Mouse (Mus musculus) cerebellum, adult 18-20 months (tissue): ENCODE results near the gene Cep164.
"Not testable (repeated sequence)": the region's sequence is repeated elsewhere in the genome, so short reads cannot be mapped to it uniquely, and the experiment has no call there.

ENCODE experiments used
- DNase-seq, 2 experiments: peaks; one replicate each; pipeline ENCODE4 v3.0.0; 2021

The Cep164 gene

GRCm38 (mm10) chr9:45828291-45828963 lies at the start of gene Cep164:
TSS of gene Cep164 (minus strand) at chr9:45828691.
- DNase-seq: peak; percentile 85 to 94

DNA sequence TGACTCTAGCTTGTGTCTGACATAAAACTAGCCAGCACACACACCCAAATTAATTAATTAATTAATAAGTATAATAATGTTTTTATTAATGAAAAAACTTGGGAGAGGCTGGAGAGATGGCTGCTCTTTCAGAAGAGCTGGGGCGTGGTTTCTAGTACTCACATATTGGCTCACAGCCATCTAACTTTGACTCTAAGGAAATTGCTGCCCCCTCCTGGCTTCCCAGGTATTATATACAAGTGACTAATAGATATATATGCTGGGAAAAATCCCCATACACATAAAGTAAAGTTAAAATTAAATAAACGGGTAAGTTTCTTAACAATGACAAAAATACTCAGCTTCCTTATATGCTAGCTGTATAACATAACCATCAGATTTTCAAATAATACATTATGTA lies 49.4 kb upstream of the Cep164 start:
- no peak for DNase-seq

DNA sequence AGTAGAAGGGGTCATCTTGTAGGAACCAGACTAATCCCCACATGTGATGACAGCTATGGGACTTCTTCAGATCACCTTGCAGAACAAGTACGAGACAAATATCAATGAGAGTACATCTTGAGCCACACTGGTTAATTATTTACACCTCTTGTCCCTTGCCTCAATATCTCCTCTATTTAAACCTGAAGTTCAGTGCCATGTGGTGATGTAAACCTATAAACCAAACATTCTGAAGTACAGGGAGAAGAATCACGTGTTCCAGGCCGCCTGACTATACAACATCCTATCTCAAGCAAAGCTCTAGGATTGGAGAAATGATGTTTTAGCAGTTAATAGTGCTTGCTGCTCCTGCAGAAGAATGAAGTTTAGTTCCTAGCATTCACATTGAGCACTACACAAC lies 41.8 kb upstream of the Cep164 start:
- DNase-seq: no peak

- DNase-seq: no peak
These were observed 40.7 kb upstream of the Cep164 start for GRCm38 (mm10) chr9:45869181-45869580.

- DNase-seq: no peak
These were observed 33.3 kb upstream of the Cep164 start for GRCm38 (mm10) chr9:45861813-45862212.

GRCm38 (mm10) chr9:45859364-45859763 lies 30.9 kb upstream of the Cep164 start:
- no peak for DNase-seq

GRCm38 (mm10) chr9:45854136-45854535 lies 25.6 kb upstream of the Cep164 start:
- no peak for DNase-seq

- no peak for DNase-seq
These were observed 25.2 kb upstream of the Cep164 start for GRCm38 (mm10) chr9:45853695-45854094.

- DNase-seq: no peak
These were observed 23.3 kb upstream of the Cep164 start for GRCm38 (mm10) chr9:45851776-45852175.

DNA sequence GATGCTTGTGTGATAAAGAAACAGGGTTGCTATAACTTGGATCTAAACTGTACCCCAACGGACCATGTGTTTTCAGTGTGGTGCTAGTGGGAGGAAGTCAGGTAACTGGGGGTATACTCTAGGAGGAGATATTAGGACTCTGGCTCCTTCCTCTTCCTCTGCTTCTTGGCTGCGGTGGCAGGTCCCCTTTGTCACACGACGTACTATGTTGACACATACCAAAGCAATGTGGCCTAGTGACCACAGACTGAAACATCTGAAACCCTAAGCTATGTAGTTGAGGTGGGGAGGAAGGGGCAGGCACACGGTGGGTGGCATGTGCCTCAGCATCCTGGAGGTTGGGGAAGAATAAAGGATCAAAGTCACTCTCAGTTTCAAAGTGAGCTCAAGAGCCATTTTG lies 22.8 kb upstream of the Cep164 start:
- no peak for DNase-seq

GRCm38 (mm10) chr9:45850528-45851155 lies 22.2 kb upstream of the Cep164 start:
- no peak for DNase-seq

DNA sequence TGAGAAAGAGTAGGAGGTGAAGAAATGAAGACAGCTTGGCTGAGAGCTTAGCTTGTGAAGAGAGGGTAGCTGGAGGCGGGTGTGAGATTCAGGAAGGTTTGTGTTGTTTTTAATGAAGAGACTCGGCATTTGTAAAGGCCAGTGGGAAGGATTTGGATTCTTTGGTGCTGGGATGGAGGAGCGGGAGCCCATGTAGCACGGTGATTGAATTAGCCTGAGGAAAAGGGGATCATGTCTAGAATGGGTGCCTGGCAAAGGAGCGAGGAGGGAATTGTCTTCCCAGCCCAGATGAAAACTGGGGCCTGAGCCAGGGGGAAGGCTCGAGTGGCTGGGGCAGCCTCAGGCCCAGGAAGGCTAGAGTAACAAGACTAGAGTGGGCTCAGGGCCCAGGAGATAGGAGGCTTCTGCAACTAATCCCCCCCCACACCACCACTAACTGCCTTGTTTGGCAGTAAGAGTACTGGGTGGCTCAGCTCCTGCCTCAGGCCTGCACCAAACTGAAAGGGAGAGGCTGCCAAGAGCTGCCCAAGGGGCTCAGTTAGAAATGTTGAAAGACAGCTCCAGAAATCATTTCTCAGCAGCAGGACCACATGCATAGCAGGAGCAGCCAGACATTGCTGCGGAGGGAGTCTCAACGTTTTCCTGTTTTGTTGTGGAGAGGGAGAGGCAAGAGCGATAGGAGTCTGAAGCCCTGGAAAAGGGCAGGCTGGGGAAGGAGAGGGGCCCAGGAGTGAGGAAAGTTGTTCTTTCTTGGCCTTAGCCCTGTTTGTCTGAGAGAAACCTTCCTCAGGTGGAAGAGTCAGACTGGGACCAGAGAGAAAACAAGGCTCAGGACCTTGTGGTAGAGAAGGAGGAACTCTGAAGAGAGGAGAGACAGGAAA lies 21.3 kb upstream of the Cep164 start:
- no peak for DNase-seq

- no peak for DNase-seq
These were observed 18.5 kb upstream of the Cep164 start for GRCm38 (mm10) chr9:45846891-45847460.

GRCm38 (mm10) chr9:45846176-45846575 lies 17.7 kb upstream of the Cep164 start:
- DNase-seq: not testable (repeated sequence)

DNA sequence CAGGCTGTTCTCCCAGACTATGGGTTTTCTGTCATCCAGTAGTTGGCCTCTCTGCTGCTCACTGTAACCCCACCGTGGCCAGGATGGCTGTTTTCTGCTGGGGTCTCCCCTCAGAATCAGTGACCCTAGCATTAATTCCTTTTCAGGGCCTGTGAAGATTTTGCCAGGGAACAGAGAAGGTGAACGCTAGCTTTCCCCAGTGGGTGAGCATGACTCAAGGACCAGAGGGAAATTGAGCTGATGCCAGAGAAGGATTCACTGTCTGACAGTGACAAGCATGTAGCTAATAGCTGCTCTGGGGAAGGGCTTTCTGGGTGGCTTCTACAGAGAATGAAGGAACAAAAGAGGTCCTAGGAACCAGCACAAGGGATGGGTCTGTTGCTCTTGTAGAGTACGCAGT lies 17.1 kb upstream of the Cep164 start:
- DNase-seq: peak in 1 of 2 experiments; percentile 30

DNA sequence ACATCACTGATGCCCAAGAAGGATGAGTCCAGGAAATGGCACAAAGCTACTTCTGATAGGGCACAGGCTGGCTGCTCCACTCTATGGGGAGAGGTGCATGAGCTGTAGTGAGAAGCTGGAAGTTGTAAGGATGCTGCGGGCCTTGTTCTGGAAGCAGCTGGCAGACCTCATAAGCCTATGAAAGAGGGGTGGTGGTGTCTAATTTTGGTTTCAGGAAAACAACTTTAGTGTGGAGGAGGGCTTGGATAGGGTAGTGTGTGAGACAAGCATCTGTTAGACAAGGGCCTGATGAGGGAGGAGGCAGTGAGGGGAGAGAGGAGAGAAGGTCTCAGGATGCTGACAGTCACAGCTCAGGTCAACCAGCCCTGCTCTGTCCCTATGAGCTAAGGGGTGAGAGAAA lies 15.3 kb upstream of the Cep164 start:
- no peak for DNase-seq

- no peak for DNase-seq
These were observed 14.5 kb upstream of the Cep164 start for GRCm38 (mm10) chr9:45843007-45843406.

GRCm38 (mm10) chr9:45841458-45841857 lies 13.0 kb upstream of the Cep164 start:
- DNase-seq: peak; percentile 42 to 47

- DNase-seq: no peak
These were observed 11.8 kb upstream of the Cep164 start for GRCm38 (mm10) chr9:45840331-45840730.

DNA sequence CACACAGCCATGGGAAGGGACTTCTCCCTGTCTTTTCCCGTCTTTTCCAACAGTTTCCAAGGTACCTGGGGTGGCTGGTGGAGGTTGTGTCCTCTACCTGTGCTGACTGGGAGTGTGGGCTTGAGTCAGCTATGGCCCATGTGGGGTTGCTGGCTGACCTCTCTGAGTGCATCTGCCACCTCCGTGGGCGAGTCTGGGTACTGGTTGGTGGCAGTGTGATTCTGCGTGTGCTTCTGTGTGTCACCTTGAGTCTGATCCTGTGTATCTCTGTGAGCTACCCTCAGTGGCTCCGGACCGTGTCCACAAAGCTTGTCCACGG lies 11.4 kb upstream of the Cep164 start:
- DNase-seq: peak; percentile 31 to 36

DNA sequence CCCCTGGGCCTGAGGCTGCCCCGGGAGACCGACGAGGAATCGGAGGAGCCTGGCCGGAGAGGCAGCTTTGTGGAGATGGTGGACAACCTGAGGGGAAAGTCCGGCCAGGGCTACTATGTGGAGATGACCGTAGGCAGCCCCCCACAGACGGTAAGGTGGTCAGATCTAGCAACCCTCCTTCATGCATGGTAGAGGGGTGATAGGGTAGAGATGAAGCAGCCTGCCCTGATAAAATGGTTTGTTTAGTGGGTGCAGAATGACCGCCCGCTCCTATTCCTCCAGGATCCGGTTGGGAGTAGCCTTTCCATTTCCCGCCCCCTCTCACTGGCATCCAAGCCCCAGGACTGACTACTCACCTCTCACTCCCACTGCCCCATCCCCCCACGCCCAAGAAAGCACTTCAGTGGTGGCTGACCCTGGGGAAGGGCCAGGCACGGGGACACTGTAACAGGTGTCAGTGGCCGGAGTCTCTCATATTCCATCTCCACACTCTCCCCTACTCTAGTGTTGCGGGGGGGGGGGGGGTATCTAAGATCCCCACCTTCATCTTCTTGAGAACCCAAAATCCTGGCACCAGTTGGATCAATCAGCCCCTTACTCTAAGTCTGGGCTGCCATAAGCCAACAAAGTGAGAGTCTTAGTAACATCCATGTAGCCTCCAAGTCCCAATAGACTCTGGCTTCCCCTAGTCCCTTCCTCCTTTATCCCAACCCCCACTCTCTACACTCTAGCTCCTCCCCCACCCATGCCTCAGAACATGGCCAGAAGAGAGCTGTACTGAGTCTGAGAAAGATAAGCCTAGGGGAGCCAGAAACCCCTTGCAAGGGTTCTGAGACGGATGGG lies 10.9 kb upstream of the Cep164 start:
- peak; percentile 43 to 51 for DNase-seq

DNA sequence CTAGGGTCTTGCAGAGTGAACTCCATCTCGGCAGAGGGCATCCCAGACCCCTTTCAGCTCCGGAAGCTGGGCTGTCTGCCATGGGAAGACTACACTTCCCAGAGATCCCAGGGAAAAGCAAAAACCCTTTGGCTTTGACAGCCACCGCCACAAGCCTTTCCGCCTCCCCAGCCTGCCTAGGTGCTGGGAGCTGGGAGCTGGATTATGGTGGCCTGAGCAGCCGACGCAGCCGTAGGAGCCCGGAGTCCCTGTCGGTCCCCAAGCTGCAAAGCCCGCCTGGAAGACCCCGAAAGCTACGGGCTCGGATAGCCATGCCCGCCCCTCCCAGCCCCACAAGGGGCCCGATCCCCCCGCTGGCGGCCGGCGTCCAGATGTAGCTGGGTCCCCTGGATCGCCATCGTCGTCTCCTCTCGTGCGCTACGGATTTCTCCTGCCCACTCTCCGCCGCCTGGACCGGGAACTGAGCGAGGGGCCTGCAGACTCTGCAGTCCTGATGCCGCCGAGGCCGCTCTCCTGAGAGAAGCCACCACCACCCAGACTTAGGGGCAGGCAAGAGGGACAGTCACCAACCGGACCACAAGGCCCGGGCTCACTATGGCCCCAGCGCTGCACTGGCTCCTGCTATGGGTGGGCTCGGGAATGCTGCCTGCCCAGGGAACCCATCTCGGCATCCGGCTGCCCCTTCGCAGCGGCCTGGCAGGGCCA lies 10.1 kb upstream of the Cep164 start, which contains the start of gene Bace1:
Gene Bace1 (plus strand): TSS at position 147 of the 705 bp plus-strand sequence.
- DNase-seq: peak; percentile 87 to 89
